Mouse (Mus musculus): Measurements from ENCODE around the gene Ctbp2.

DNA sequence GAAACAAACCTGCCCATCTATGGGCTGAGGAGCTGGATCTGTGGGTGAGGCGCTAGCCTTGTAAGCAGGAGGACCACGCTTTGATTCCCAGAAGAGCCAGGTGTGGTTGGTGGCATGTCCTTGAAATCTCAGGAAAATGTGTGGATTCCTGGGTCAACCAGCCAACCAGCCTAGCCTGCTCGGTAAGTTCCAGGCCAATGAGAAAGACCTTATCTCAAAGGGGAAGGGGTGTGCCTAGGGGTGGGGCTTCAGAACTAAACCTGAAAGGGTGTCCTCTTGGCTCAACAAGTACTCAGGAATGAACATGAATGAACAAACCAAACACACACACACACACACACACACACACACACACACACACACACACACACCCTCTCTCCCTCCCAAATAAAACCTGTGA lies 82.4 kb downstream of the Ctbp2 start:
- TF ChIP-seq TAL1 (IDR thresholded peaks at IDR 0.05; ENCODE audit: low read length) = no peak
- no peak for TF ChIP-seq GATA1 (IDR thresholded peaks at IDR 0.05; ENCODE audit: low read length)

Measured in erythroblast, embryonic 14.5 days (primary cell).